Mouse (Mus musculus) midbrain, embryonic 11.5 days (tissue): ENCODE measurements around the gene Ubald1. TPM values are rescaled to one million over a fixed set of nuclear protein-coding genes. Genes with fewer than 3 reads are reported as not detected.

Experiments
- ATAC-seq: fragments of 200-750 bp; cut with Nextera tagmentation; 2 replicates; pipeline ENCODE4 v1.8.0; 2017; ENCODE audit warnings: moderate TSS enrichment, moderate library complexity; ENCODE audit not compliant: low FRiP score
- DNase-seq: peaks from one replicate; pipeline ENCODE4 v3.0.0; 2015; ENCODE audit warnings: low spot score; ENCODE audit errors: missing footprints
- H3K27ac ChIP-seq: fragments of 300-500 bp; sonication (generic); 2 replicates; pipeline ENCODE4 v1.5.1; 2014; ENCODE audit warnings: low read depth, low read length
- H3K27me3 ChIP-seq: fragments of 300-500 bp; sonication (generic); 2 replicates; pipeline ENCODE4 v1.6.1; 2014; ENCODE audit warnings: mild to moderate bottlenecking, low read length, moderate library complexity, mixed read lengths; ENCODE audit not compliant: control insufficient read depth, insufficient read depth
- H3K36me3 ChIP-seq: fragments of 300-500 bp; sonication (generic); 2 replicates; pipeline ENCODE4 v1.6.1; 2014; ENCODE audit warnings: mild to moderate bottlenecking, low read length, moderate library complexity, mixed read lengths; ENCODE audit not compliant: control insufficient read depth, insufficient read depth
- H3K4me1 ChIP-seq: fragments of 300-500 bp; sonication (generic); 2 replicates; pipeline ENCODE4 v1.6.1; 2014; ENCODE audit warnings: low read length; ENCODE audit not compliant: control insufficient read depth, insufficient read depth
- H3K4me2 ChIP-seq: fragments of 300-500 bp; sonication (generic); 2 replicates; pipeline ENCODE4 v1.6.1; 2014; ENCODE audit warnings: mild to moderate bottlenecking, moderate library complexity
- H3K4me3 ChIP-seq: fragments of 300-500 bp; sonication (generic); 2 replicates; pipeline ENCODE4 v1.5.1; 2014; ENCODE audit warnings: low read depth, low read length
- H3K9ac ChIP-seq: fragments of 300-500 bp; sonication (generic); 2 replicates; pipeline ENCODE4 v1.6.1; 2014; ENCODE audit warnings: low read length
- H3K9me3 ChIP-seq: fragments of 300-500 bp; sonication (generic); 2 replicates; pipeline ENCODE4 v1.6.1; 2016; ENCODE audit warnings: low read length; ENCODE audit not compliant: control insufficient read depth
- WGBS: fragments of 180-500 bp; shearing (Covaris S2); extraction: QIAGEN DNeasy Blood & Tissue Kit; methylation state at CpG from one replicate; pipeline ENCODE4 v1.1.7; 2014; 5-methylcytosine and 5-hydroxymethylcytosine counted together
- polyA plus RNA-seq: library from polyadenylated mRNA; unstranded; fragments of >200 nt; fragmentation: Nextera tagmentation; extraction: Ambion mirVana; gene quantifications from 2 replicates; pipeline ENCODE4 v1.2.1, GENCODE M21; 2014

Ubald1 gene
- polyA plus RNA-seq, 1 experiment from 2014 or later, result 22.1 TPM

DNA sequence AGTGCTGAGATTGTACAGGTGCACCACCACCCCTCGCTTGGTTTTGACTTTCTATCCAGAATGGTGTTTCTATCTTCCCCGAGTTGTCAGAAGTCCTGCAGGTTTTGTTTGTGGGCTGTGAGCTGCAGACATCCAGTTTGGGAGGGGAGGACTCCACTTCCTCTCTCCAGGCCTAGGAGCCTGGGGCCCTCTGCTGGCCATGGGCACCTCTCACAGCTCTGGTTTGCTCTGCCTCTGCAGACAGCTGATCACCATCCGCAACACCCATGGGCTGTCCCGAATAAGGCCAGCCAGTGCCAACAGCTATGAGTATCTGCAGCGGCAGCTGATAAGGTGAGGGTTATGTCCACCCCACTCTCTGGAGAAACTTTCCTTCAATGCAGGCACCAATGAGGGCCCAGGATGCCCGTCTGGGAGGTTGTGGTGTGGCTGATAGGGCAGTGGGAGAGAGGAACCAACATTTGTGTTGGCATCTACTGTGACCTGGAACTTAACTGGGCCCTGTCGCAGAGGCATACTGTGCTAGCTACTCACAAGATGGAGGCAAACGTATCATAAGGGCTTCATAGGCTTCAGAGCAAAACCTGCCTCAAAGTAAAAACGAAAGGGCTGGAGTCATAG is 17.1 kb downstream of the Ubald1 start:
- 0 out of 2 replicates have a peak, but pooled peaks have one; percentile 58 for ATAC-seq
- Histone ChIP-seq H3K4me2 (no peak overlapping the region), H3K9me3 (no peaks in the 10 kb centered on the region), H3K27me3 (no peaks in the 10 kb centered on the region), H3K27ac (no peak overlapping the region), H3K4me3 (no peak overlapping the region), H3K36me3 (no peaks in the 10 kb centered on the region), H3K9ac (no peak overlapping the region), H3K4me1 (no peaks in the 10 kb centered on the region)
- peak; percentile 81 for DNase-seq
- WGBS, result 57% methylated on average over 9 of the region's 9 CpGs

DNA sequence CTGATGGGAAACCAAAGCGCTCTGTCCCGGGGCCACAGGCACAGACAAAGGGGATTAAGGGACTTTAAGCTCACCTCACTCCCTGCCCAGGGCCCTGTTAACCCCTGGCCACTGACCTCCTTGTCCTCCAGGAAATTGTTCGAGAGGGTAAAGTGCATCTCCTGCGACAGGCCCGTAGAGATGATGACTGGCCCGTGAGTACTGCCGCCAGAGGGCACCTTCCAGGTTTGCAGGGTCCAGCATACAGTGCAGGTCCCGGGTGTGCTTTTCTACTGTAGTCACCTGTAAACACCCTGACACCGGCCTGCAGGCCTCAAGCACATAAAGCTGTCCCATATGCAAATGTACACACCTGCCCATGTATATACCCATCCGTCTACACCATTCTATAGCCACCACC is 18.7 kb downstream of the Ubald1 start:
- no peaks in the 10 kb centered on the region for H3K36me3 ChIP-seq
- no peak overlapping the region for H3K4me2 ChIP-seq
- H3K9ac ChIP-seq, result no peak overlapping the region
- no peak overlapping the region for H3K4me3 ChIP-seq
- WGBS, result 52% methylated on average over 10 of the region's 10 CpGs
- H3K27ac ChIP-seq, result no peak overlapping the region
- no peaks in the 10 kb centered on the region for H3K4me1 ChIP-seq
- H3K27me3 ChIP-seq, result no peaks in the 10 kb centered on the region
- DNase-seq (peak; percentile 73), ATAC-seq (no peak)
- no peaks in the 10 kb centered on the region for H3K9me3 ChIP-seq

DNA sequence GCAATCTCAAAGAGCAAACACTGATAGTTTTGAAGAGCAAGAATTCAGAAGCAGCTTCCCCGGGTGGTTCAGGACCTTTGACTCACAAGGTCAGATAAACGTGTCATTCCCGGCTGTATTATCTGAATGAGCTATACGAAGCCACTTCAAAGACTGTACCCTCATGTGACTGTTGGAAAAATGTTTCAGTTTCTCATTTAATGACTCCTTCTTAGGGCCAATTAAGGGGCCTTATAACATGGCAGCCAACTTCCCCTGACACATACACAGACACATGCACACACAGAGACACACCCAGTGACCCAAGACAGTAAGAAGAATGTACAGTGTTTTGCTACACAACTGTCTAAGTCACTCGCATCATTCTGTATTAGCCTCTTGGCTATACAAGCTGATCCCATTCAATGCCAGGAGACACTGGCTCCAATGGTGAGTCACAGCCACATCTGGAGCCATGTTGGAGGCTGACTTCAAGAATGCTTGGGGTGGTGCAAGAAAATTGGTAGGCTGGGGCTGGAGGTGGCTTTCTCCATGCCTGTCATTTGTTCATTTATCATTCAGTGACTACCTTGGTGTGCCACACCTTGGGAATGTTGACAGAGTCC is 25.0 kb downstream of the Ubald1 start:
- DNase-seq, result no peak
- H3K9ac ChIP-seq, result no peak overlapping the region
- H3K27me3 ChIP-seq, result no peaks in the 10 kb centered on the region
- H3K27ac ChIP-seq, result no peak overlapping the region
- ATAC-seq, result no peak
- no peak overlapping the region for H3K4me3 ChIP-seq
- no peaks in the 10 kb centered on the region for H3K36me3 ChIP-seq
- no peaks in the 10 kb centered on the region for H3K4me1 ChIP-seq
- no peak overlapping the region for H3K4me2 ChIP-seq
- WGBS, result 71% methylated on average over 5 of the region's 5 CpGs
- no peaks in the 10 kb centered on the region for H3K9me3 ChIP-seq

DNA sequence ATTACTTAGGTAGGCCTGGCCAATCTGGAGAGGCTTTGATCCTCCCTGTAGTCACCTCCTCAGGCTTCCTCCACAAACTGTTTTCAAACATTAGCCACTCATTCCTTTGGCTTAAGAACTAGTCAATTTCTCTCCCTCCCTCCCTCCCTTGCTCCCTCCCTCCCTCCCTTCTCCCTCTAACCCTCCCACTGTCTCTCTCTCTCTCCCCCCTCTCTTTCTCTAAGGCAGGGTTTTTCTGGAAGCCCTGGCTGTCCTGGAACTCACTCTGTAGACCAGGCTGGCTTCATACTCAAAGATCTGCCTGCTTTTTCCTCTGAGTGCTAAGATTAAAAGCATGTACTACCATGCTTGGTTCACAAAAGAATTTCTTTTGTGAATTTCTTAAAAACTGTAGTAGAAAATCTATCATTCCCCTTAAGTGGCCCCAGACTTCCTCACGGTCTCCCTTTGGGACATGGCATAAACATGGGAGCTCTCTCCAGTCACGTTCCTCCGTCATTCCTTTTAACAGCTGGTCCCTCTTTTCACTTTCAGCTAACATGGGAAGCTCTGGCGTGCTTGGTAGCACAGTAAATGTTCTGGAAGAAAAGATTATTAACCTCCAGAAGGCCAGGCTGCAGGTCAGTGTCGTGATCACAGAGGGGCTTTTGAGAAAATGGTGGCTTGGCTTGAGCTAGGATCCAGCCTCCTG is 29.0 kb downstream of the Ubald1 start:
- ATAC-seq (no peak), DNase-seq (no peak)
- WGBS, result 72% methylated on average over 5 of the region's 5 CpGs

DNA sequence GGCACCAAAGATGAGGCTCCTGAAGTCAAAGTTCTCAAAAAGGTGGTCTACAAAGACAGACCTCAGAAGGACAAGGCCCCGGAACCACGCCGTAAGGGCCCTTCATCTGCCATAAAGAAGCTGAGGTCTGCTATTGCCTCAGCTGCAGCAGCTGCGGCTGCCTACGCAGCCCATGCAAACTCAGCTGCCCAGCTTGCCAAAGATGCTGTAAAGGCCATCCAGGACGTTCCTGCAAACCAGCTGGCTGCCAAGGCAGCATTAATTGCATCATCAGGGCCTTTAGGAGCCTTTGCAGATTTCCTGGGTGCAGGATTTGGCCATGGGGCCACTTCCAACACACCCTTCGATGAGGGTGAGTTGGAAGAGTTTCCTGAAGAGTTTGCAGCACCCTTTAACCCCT is 29.8 kb downstream of the Ubald1 start:
- Histone ChIP-seq H3K9ac (no peak overlapping the region), H3K4me2 (no peak overlapping the region), H3K4me1 (no peaks in the 10 kb centered on the region), H3K27ac (no peak overlapping the region), H3K4me3 (no peak overlapping the region), H3K36me3 (no peaks in the 10 kb centered on the region), H3K9me3 (no peaks in the 10 kb centered on the region), H3K27me3 (no peaks in the 10 kb centered on the region)
- DNase-seq (no peak), ATAC-seq (no peak)
- 83% methylated on average over 7 of the region's 7 CpGs for WGBS

More for the DNA sequence above, 29.0 kb downstream of the Ubald1 start:
- Histone ChIP-seq H3K9ac (no peak overlapping the region), H3K9me3 (no peaks in the 10 kb centered on the region), H3K4me1 (no peaks in the 10 kb centered on the region), H3K27me3 (no peaks in the 10 kb centered on the region), H3K36me3 (no peaks in the 10 kb centered on the region), H3K27ac (no peak overlapping the region), H3K4me2 (no peak overlapping the region), H3K4me3 (no peak overlapping the region)

DNA sequence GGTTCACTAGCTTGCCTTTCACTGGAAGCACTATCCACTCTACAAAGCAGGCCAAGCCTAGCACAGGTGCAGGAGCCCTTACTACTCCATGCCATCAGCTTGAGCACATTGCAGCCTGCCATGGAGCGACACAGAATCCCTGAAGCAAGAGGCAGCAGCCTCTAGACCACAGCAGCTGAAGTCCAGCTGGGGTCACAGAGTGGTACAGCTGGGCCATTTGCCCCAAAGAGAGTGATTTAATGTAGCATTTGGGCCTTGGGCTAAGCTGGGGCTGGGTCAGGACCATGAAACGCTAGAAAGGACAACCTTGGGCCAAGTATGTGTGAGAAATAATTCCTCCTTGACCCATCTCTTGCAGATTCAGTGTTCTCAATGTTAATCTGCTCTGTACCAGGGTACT is 32.0 kb downstream of the Ubald1 start:
- no peak overlapping the region for H3K4me3 ChIP-seq
- H3K9ac ChIP-seq, result no peak overlapping the region
- DNase-seq (no peak), ATAC-seq (no peak)
- H3K36me3 ChIP-seq, result no peaks in the 10 kb centered on the region
- no peak overlapping the region for H3K27ac ChIP-seq
- 79% methylated on average over 2 of the region's 2 CpGs for WGBS
- no peak overlapping the region for H3K4me2 ChIP-seq
- no peaks in the 10 kb centered on the region for H3K4me1 ChIP-seq
- H3K9me3 ChIP-seq, result no peaks in the 10 kb centered on the region
- no peaks in the 10 kb centered on the region for H3K27me3 ChIP-seq

DNA sequence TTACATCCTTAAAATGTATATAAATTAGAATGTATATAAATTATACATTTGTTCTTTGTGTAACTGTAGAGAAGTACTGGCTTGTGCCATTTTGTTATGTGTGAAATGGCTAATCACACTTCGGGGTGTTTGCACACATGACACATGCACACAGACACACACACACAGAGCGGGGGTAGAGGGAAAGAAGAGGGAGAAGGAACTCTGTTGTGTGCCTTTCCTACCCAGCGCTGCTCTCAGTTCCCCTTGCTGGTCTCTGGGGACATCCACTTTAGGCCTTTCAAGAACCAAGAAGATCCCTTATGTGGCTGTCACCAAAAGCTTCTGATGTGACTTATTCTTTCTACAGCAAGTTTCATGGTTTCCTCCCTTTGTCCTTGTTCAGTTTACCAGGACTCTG is 33.1 kb downstream of the Ubald1 start:
- Histone ChIP-seq H3K4me2 (no peak overlapping the region), H3K27me3 (no peaks in the 10 kb centered on the region), H3K4me3 (no peak overlapping the region), H3K27ac (no peak overlapping the region), H3K4me1 (no peaks in the 10 kb centered on the region), H3K9ac (no peak overlapping the region), H3K9me3 (no peaks in the 10 kb centered on the region), H3K36me3 (no peaks in the 10 kb centered on the region)
- ATAC-seq (no peak), DNase-seq (no peak)
- 89% methylated on average over 3 of the region's 3 CpGs for WGBS

DNA sequence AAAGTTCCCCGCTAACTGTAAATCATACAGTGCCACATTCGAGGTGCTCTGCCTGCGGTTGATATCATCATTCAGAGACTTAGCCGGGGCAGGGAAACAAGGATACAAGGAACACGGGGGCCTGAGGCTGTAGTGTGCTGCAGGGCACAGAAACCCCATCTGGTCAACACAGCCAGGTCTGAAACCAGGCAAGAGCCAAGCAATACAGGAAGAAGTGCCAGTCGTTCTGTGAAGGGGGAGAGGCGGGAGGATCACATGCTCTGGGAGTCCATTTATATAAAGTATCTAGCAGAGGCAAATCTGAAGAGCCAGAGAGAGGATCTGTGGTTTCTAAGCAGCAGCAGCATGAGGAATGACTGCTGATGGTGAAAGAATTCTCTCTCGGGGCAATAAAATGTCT is 39.9 kb downstream of the Ubald1 start:
- ATAC-seq (no peak), DNase-seq (no peak)
- Histone ChIP-seq H3K36me3 (no peaks in the 10 kb centered on the region), H3K4me2 (no peak overlapping the region), H3K9me3 (no peaks in the 10 kb centered on the region), H3K4me1 (no peaks in the 10 kb centered on the region), H3K27ac (no peak overlapping the region), H3K27me3 (no peaks in the 10 kb centered on the region), H3K4me3 (no peak overlapping the region), H3K9ac (no peak overlapping the region)
- WGBS, result 84% methylated on average over 8 of the region's 8 CpGs

DNA sequence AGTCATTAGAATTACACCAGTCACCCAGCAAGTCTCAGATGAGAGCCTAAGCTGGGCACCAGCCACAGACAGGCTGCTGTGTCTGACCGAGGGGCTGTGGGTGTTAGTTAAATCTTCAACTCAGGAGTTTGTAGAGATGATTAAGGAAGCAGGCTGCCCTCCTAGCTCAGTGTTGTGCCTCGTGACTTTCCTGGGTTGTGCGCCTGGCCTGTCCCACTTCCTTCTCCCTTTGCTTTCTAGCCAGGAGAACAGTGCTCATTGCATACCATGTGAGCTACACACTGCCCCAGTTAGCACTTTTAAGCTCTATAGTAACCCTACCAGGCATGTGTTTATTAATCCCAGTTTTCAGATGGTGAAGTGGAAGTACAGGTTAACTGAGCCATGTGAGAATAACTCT is 40.6 kb downstream of the Ubald1 start:
- H3K9ac ChIP-seq, result no peak overlapping the region
- DNase-seq (no peak), ATAC-seq (no peak)
- no peak overlapping the region for H3K27ac ChIP-seq
- no peaks in the 10 kb centered on the region for H3K27me3 ChIP-seq
- no peaks in the 10 kb centered on the region for H3K9me3 ChIP-seq
- H3K4me1 ChIP-seq, result no peaks in the 10 kb centered on the region
- 78% methylated on average over 3 of the region's 3 CpGs for WGBS
- no peak overlapping the region for H3K4me3 ChIP-seq
- H3K4me2 ChIP-seq, result no peak overlapping the region
- no peaks in the 10 kb centered on the region for H3K36me3 ChIP-seq
